Mouse (Mus musculus): ENCODE results near the gene Rnf182. TPM values are rescaled to one million over a fixed set of nuclear protein-coding genes. Genes with fewer than 3 reads are reported as not detected.

Gene Rnf182
- total RNA-seq (2021) = under 1 TPM; 0.18 to 0.27 TPM
- long read RNA-seq, experiment 1 = 0 reads
- long read RNA-seq, experiment 2 = 0 reads

DNA sequence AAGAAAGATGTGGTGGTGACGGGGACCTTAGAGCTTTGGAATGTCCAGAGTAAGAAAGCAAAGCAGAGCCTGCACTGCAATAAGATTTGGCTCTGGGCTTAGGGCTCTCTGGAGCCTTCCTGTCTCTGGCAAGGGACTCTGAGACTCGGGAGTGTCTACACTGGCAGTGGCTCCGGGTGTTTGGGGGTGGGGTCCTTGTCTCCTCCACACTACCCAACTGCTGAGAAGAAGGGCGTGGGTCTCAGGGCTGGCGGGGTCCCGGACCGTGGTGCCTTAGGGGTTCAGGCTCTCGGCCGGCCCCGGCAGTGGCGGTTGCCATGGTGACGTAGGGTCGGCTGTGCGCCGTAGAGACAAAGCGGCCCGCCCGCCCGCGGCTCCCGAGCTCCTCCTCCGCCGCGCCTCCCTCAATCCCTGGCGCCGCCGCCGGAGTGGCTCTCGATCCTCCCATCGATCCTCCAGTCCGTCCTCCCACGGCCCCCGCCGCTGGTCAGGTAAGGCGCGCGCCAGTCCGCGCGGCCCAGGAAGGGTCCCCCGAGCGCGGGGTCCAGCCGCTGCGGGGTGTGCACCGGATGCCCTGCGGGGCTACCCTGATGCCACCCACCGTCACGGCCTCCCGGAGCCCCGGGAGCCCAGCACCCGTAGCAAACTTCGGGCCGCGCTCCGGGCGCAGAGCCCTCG, at the start of gene Rnf182:
Gene Rnf182 (plus strand): TSS at position 134 of the 678 bp plus-strand sequence.
- intact Hi-C loops (cut with DNase I; ENCODE audit: low total_unique reads) = no loop called here
- peak; percentile 75 for DNase-seq

DNA sequence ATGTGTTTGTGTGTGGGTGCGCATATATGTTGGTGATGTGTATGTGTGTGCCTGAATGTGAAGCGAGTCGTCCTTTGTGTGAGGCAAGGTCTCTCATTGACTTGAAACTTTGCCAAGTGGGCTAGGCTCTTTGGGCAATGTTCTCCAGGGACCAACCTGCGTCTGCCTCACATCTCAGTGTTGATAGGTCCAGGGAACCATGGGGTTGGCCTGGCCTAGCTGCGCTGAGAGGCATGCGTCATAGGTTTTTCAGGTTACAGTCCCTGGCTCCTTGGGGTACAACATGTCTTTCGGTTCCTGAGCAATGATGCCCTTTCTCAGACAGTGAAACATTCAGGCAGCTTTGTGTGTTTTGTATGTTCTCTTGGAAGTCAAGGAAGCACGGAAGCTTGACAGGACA, 49.3 kb upstream of the Rnf182 start:
- intact Hi-C loops (cut with DNase I; ENCODE audit: low total_unique reads) = no loop called here

DNA sequence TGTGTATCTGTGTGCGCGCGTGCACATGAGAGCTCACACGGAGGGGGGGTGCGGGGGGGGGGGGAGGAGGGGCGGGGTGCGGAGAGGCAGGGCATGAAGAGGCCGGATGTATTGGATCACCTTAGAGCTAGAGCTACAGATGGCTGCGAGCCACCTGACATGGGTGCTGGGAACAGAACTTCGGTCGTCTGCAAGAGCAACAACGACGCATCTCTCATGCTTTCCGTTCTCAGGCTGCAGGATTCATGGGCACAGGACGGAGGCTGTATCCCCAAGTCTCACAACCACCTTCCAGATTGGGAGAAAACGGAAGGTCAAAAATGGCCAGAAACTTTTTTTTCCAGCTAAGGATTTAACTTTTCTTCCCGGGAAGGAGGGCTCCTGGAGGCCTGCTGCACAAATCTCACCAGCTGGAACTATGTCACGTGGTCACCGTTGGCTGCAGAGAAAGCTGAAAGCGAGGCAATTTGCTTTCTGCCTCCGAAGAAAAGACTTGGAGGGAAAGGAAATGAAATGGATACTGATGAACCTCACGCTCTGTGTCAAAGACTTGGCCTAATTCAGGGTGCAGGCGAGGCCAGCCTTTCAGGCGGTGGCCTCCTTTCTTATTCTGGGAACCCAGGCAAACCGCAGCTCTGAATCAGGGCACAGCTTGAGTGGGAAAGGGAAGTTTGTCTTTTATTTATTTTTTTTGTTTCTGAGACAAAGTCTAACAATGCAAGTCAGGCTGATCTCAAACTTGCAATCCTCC, 48.2 kb upstream of the Rnf182 start:
- intact Hi-C loops (cut with DNase I; ENCODE audit: low total_unique reads) = no loop called here
- DNase-seq = peak; percentile 32

More for the DNA sequence above, 49.3 kb upstream of the Rnf182 start:
- DNase-seq = no peak

DNA sequence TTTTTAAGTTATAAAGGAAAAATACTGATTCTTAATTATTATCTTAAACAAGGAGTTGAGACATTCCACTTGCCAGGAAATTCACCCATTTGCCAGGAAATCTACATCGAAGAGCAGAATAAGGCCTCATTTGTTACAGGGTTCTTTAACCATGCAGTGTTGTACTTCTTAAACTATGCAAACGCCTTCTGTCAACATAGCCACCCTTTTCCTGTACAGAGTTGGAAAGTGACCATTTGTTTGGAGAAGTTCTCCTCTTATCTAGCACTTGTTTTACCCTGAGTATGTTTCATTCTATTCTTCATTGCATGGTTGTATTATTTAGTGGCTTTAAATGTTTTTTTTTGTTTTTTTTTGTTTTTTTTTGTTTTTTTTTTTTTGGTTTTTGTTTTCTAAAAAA, 41.5 kb upstream of the Rnf182 start:
- DNase-seq = no peak
- intact Hi-C loops (cut with DNase I; ENCODE audit: low total_unique reads) = no loop called here

DNA sequence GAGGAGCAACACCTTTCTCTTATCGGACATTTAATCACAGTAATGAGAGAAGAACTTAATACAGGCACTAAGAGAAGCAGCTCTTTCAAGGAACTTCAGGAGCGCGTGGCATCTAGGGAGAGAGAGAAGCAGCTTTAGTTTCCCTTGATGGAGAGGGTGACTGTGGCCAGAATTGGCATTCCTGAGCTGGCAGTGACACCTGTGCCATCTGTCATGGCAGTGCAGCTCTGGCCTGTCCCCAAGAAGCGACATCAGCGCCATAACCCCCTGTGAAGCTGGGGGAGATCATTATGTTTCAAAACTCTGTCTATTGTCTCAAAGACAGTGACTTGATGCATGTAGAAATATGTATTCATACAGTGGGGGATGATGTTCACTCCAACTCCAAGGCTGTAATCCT, 40.1 kb upstream of the Rnf182 start:
- DNase-seq = no peak
- intact Hi-C loops (cut with DNase I; ENCODE audit: low total_unique reads) = loop anchor here (5.0 kb wide), 1 partner anchor 162 kb away; no protein-coding TSS in a partner anchor

DNA sequence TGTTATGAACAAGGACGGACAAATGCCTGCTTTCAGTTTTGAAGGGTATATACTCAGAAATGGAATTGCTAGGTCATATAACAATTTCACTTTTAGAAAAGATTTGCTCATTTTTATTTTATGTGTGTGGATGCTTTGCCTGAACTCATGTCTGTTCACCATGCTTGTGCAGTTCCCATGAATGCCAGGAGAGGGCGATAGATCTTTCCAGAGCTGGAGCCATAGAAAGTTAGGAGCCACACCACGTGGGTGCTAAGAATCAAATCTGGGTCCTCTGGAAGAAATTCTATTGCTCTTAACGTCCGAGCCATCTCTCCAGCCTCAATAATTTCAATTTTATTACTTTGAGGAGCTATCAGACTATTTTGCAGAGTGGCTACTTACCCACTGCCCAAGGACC, 38.3 kb upstream of the Rnf182 start:
- intact Hi-C loops (cut with DNase I; ENCODE audit: low total_unique reads) = loop anchor here (5.0 kb wide), 1 partner anchor 160 kb away; no protein-coding TSS in a partner anchor
- DNase-seq = no peak

DNA sequence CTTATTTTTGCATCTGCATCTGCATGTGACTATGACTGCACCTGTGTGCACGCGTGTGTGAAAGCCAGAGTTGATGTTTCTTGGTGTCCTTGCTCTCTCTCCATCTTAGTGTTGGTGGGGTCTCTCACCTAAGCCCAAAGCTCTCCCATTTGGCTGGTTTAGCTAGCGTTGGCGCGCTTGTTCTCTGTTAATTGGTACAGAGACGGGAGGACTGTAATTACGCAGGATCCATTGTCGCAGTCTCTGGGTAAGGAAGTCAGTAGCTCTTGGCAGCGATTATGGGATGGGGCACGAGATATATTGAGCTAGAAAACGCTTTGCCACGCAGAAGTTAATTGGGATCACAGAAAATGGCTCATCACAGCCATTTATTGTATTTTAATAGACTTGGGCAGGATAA, 37.7 kb upstream of the Rnf182 start:
- DNase-seq = no peak
- intact Hi-C loops (cut with DNase I; ENCODE audit: low total_unique reads) = loop anchor here (5.0 kb wide), 1 partner anchor 160 kb away; no protein-coding TSS in a partner anchor

DNA sequence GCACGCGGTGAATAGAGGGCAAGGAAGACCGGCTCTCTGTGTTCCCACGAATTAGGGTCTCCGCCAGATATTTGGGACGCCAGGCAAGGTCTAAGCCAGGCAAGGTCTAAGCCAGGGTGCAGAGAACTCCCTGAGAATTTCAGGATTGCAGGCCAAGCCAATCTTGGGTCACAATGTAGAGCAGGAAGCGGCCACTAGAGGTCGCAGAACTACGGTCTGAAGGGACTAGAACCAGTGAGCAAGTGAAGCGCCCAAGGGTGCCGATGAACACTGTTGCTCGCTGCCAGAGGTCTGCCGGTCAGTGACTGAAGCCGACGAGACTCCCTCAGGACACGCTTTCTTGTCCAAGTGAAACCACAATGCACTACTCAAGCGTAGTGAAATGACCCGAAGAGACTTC, 35.8 kb upstream of the Rnf182 start:
- peak; percentile 60 for DNase-seq
- intact Hi-C loops (cut with DNase I; ENCODE audit: low total_unique reads) = loop anchor here (5.0 kb wide), 1 partner anchor 158 kb away; no protein-coding TSS in a partner anchor

DNA sequence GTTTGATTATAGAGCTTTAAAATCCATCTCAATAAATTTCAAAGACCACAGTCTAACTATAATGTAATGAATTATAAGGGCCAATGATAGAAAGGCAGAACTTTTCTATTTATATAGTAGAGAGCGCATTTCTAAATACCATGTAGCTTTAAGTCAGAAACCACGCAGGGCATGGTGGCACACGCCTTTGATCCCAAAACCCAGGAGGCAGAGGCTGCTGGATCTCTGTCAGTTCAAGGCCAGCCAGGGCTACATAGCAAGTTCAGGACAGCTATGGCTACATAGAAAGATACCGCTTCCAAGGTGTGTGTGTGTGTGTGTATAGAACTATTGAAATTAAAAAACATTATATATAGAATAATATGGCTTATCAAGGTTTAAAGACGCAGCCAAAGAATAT, 34.8 kb upstream of the Rnf182 start:
- no peak for DNase-seq
- intact Hi-C loops (cut with DNase I; ENCODE audit: low total_unique reads) = no loop called here

DNA sequence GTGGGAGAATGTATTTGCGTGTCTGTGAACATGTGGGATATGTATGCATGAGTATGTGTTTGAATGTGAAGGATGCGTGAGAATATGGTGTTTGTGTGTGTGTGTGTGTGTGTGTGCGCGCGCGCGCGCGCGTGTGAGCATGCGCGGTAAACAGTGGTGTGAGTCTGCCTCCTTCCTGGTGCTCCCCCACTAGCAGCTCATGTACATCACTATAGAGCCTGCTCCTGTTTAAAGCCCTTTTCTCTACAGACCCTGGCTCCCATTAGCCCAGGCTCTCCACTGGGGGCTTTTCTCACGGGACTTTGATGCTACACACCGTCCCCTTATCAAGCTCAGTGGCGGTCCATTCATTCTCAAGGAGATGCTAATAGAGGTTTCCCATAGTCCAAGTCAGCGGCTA, 32.5 kb upstream of the Rnf182 start:
- no peak for DNase-seq
- intact Hi-C loops (cut with DNase I; ENCODE audit: low total_unique reads) = no loop called here

DNA sequence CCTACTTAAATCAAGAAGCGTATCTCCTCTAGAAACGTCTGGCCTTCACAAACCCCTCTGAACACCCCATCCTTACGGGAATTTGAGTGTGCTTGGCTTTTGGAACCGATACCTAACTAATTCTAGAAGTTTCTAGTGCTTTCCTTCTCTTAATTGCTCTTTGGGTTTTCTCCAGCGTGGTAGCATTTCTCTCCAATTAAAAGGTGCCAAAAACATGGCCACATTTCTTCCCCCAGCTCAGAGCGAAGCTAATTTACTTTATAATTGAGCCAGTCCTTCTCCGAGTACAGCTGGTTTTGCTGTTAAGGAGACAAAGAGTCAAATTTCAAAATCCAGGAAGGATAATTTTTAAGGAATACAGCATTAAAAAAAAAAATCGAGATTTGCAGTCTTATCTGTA, 32.0 kb upstream of the Rnf182 start:
- DNase-seq = no peak
- intact Hi-C loops (cut with DNase I; ENCODE audit: low total_unique reads) = no loop called here

DNA sequence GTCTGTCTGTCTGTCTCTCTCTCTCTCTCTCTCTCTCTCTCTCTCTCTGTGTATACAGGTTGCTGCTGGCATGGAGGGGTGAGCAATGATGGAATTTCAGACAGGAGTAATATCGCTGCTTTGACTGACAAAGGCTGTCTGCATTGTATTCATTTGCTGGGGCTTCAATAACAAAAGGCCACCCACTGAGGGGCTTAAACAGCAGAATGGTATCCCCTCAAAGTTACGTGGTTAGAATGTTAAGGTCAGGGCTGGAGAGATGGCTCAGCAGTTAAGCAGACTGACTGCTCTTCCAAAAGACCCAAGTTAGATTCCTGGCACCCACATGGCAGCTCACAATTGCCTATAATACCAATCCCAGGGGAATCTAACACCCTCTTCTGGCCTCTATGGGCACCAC, 30.2 kb upstream of the Rnf182 start:
- intact Hi-C loops (cut with DNase I; ENCODE audit: low total_unique reads) = no loop called here
- no peak for DNase-seq

DNA sequence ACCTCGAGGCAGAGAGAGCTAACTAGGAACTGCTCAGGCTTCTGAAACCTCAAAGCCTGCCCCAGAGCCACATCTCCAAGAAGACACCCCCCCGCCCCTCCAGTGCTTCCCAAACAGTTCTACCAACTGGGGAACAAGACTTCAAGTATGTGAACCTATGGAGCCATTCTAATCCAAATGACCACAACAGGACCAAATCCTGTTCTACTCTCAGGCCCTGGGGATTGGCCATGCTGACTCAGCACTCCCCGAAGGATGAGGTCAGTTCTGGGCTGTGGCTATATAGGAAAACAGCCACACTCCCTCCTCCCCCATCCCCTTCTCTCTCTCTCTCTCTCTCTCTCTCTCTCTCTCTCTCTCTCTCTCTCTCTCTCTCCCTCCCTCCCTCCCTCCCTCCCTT, 28.5 kb upstream of the Rnf182 start:
- intact Hi-C loops (cut with DNase I; ENCODE audit: low total_unique reads) = no loop called here

DNA sequence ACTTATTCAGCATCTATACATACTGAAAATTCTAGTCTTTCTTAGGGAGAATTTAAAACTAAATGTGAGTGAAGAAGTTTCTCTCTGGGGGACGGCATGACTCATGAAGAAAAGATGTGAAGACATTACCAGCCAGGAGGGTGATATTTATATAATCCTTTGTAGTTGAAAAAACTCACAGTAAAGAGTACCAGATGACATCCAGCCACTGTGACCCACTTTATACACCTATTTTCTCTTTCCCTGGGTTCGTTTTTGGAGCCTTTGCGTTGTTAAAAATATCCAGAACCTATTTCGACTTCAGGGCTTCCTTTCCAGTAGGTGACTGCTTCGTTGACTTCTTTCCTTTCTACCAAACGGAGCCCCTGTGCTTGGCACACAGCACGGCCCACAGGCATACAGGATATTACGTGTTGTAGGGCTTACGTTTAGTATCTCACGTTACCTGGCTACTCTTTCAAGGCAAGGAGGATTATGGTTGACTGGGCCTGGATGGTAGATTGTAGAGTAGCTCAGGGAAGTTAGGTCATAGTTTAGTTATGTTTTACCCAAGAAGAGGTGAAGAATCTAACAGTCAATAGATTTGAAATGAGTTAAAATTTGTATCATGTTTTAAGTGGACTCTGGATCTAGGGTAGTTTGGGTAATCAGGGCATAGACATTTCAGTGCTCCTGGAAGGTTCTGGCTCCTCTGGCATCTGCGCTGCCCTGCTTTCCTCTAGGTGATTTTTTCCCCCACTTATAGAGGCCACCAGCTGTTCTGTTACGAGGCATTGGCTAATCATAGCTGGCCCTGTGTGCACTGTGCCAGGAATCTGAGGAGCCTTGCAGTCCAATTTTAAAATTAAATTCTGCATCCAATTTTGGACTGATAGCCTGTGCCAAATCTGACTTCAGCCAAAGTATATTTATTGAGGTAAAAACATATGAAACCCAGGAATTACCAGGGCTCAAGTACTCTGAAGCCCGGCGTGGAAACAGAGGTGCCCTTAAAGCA, 27.4 kb upstream of the Rnf182 start:
- DNase-seq = peak; percentile 30
- intact Hi-C loops (cut with DNase I; ENCODE audit: low total_unique reads) = no loop called here

More for the DNA sequence above, 28.5 kb upstream of the Rnf182 start:
- DNase-seq = no peak

DNA sequence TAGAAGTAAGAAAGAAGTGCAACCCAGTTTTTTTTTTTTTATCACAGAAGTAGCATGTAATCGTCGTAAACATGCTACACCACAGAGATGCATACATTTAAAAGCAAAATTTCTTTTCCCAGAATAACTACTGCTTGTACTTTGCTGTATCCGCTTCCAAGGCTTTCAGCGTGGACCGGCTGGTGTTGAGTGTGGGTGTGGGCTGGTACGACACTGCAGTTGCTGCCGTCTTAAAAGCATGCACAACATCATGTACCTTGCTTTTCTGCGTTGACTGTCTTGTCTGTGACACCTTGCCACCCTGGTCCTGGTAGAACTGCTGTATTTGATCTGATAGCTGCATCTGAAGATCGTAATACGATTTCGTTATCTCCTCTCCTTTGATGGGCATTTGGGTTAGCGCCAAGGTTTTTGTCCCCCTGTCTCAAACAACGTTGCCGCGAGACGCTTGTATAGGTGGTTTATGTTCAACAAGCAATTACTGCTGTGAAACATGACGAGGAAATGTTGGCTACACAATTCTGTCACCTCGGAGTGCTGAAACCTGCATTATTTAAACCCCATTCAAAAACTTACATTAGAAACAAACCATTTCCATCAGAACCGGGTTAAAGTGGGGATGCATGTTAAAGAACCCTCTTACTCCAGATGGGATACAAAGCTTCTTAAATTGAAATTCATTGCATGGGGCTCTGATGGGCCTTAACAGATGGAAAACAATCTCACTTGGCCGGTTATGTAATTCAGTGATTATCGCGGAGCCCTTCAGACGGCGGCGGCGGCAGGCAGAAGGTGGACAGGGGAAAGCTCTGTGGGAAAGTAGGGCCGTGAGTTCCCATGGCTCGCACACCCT, 23.5 kb upstream of the Rnf182 start:
- DNase-seq = no peak
- intact Hi-C loops (cut with DNase I; ENCODE audit: low total_unique reads) = no loop called here

DNA sequence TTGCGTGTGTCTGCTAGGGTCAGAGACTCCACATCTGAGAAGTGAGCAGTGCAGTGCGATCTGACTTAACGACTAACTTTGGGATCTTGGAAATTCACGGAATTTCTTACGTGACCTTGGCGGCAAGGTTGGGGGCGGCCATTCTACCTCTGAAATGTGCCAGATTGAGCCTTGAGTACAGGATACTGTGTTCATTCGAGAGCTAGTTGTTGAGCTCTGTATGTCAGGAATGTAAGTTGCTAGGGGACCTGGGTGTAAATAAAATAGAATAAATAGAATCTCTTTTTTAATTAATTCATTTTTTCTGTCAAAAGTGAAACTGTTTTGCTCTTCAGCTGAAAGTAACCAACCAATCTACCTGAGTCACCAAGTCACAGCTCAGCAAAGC, 22.8 kb upstream of the Rnf182 start:
- intact Hi-C loops (cut with DNase I; ENCODE audit: low total_unique reads) = no loop called here
- no peak for DNase-seq

DNA sequence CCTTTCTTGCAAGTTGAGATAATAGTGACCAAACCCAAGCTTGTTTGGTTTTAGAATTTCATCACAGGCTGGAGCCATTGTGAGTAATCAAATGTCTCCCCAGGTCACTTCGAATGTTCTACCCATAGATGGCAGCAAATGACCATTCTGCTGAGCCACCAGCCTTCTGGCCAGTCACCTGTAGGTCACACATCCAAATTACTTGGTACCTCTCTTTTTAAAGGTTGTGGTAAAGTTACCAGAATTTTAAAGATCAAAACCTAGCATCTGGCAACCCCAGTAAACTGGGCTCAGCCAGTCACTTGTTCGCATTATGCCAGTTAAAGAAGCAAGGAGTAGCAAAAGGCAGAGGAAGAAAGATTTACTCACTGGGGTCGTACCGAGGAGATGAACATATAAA, 19.6 kb upstream of the Rnf182 start:
- peak; percentile 28 for DNase-seq
- intact Hi-C loops (cut with DNase I; ENCODE audit: low total_unique reads) = no loop called here

DNA sequence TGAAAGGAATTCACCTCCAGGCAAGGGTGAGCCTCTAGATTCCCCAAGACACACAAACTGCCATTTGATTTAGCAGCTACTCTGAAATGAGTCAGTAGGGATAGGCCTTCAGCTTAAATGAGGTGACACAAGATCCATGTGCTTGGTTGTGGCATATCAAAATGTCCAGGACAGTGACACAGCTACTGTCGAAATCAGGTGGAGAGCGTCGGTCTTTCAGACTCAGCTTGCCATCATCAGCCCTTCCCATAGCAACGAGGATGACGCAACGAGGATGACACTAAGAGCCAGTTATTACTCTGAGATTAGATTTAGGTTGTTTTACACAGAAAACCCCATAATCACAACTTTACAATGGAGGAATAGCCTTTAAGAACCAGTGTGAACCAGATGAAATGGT, 14.5 kb upstream of the Rnf182 start:
- no peak for DNase-seq
- intact Hi-C loops (cut with DNase I; ENCODE audit: low total_unique reads) = no loop called here

DNA sequence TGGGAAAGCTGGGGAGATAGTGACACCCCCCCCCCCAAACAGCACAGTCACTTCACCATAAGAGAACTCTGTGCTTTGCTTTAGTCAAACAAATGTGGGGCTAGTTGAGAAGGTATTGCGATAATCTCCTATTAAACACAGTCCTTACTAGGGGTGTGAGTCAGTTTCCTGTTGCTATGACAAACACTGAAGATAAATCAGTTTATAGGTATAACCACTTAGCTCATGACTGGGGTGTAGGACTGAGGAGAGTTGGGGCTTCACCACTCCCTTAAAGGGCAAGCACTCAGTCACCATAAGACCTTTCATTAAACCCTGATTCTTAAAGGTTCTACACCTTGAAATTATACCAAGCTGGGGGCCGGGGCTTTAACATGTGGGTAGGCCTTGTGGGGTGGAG, 13.1 kb upstream of the Rnf182 start:
- intact Hi-C loops (cut with DNase I; ENCODE audit: low total_unique reads) = no loop called here
- DNase-seq = no peak
